Mouse (Mus musculus) embryonic facial prominence, embryonic 10.5 days (tissue): ENCODE results near the gene Med25. TPM values are rescaled to one million over a fixed set of nuclear protein-coding genes. Genes with fewer than 3 reads are reported as not detected.

Experiments used
- DNase-seq: peaks from one replicate; pipeline ENCODE4 v3.0.0-alpha.2; 2017; ENCODE audit warnings: low spot score
- H3K27ac ChIP-seq: fragments of 300-500 bp; sonication (generic); replicated peaks from 2 replicates; pipeline ENCODE4 v1.5.1; 2016; ENCODE audit warnings: mild to moderate bottlenecking
- H3K27me3 ChIP-seq: fragments of 300-500 bp; sonication (generic); replicated peaks from 2 replicates; pipeline ENCODE4 v1.6.1; 2016; ENCODE audit warnings: low read depth, mild to moderate bottlenecking; ENCODE audit not compliant: poor library complexity, severe bottlenecking
- H3K36me3 ChIP-seq: fragments of 300-500 bp; sonication (generic); replicated peaks from 2 replicates; pipeline ENCODE4 v1.6.1; 2016; ENCODE audit warnings: mild to moderate bottlenecking, moderate library complexity
- H3K4me1 ChIP-seq: fragments of 300-500 bp; sonication (generic); 2 replicates; pipeline ENCODE4 v1.6.1; 2016
- H3K4me3 ChIP-seq: fragments of 300-500 bp; sonication (generic); 2 replicates; pipeline ENCODE4 v1.5.1; 2016; ENCODE audit warnings: mild to moderate bottlenecking, moderate library complexity
- H3K9me3 ChIP-seq: fragments of 300-500 bp; sonication (generic); 2 replicates; pipeline ENCODE4 v1.6.1; 2016; ENCODE audit warnings: mild to moderate bottlenecking
- WGBS: fragments of 180-500 bp; shearing (Covaris S2); methylation state at CpG from one replicate; pipeline ENCODE4 v1.1.7; 2016; 5-methylcytosine and 5-hydroxymethylcytosine counted together
- polyA plus RNA-seq: library from polyadenylated mRNA; unstranded; fragments of >200 nt; fragmentation: Nextera tagmentation; extraction: Ambion mirVana; gene quantifications from 2 replicates; pipeline ENCODE4 v1.2.1, GENCODE M21; 2016

Gene Med25
- polyA plus RNA-seq, 1 experiment from 2014 or later: 135 TPM

DNA sequence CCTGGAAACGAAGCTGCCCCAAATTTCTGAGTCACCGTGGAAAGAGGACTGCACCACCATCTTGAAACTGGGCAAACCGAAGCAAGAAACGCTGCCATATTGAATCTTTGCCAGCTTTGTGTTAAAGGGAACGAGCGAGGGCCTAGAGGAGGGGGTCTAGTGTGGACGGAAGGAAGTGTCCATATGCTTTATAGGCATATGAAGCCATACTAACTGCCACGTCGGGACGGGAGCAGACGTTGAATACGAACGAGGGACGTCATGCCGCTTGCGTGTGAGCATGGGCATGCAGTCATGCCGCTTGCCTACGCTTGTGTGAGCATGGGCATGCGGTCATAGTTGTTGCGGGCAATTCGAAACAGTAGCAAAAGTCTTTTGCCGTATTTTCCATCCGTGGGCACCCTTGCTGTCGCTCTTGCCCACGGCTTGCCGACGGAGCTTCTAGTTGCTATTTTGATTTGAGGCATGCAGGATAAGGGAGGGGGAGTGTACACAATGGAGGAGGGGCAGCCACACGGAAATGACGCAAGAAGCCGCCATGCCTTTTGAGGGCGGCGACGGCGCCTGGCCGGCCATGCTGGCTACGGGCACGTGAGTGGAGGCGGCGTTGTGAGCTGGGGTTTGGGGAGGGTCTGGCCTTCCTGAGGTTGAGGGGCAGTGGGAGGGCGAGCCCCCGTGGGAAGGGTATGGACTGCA, 42.9 kb downstream of the Med25 start:
- H3K9me3 ChIP-seq: no peaks in the 10 kb centered on the region
- H3K4me3 ChIP-seq: peak overlapping the region; percentile 82
- peaks cover 50% of the 10 kb centered on the region for H3K36me3 ChIP-seq
- no peaks in the 10 kb centered on the region for H3K27me3 ChIP-seq
- peaks cover 52% of the 10 kb centered on the region for H3K4me1 ChIP-seq
- DNase-seq: peak; percentile 94
- peak overlapping the region; percentile 92 for H3K27ac ChIP-seq
- under 1% methylated on average over 41 of the region's 41 CpGs for WGBS

DNA sequence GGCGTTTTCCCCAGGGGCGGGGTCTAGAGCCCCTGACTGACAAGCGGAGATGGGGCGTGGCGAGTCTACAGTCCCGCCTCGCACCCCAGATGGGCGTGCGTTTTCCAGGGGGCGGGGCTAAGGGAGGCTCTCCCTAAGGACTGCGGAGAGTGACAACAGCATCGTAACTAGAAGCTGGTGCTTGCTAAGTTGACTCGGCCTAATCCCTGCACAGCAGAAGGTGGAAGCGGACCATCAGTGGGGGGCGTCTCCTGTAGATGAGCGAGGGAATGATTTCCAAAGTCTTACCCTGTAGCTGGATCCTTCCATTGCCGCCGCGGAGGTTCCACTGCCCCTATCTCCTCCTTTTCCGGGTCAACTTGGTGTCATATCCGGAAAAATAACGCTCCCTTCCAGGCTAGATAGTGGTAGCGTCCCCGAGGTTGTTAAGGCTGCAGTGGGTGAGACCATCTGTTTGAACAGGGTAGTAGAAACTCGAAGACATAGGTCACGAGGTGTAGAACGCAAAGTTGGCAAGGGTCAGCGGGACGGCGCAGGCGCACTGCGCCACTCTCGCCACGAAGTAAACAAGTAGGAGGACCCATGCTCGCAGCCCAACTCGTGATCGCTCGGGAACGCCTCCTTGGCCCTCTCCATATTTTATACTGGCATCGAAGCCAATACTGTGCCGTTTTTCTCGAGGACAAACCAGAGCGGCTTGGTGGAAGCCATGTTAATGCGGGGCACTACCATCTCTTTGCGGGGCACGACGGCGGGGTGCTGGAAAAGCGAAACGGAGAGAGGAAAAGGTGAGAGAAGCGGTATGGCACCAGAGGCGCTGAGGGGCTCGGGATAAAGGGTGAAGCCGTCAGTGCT, 43.7 kb downstream of the Med25 start, which contains the start of the genes Akt1s1 and Tbc1d17:
Gene Akt1s1 (plus strand): TSS at position 431 of the 855 bp plus-strand sequence.
Gene Tbc1d17 (minus strand): TSS at position 519 of the 855 bp plus-strand sequence.
- peaks cover 44% of the 10 kb centered on the region for H3K4me1 ChIP-seq
- peak within 1 kb of the TSS; percentile 92 for H3K27ac ChIP-seq
- DNase-seq: peak; percentile 96
- H3K9me3 ChIP-seq: no peaks in the 10 kb centered on the region
- no peaks in the 10 kb centered on the region for H3K27me3 ChIP-seq
- H3K4me3 ChIP-seq: peak within 1 kb of the TSS; percentile 82
- H3K36me3 ChIP-seq: peaks cover 56% of the 10 kb centered on the region
- WGBS: under 1% methylated on average over 54 of the region's 54 CpGs

DNA sequence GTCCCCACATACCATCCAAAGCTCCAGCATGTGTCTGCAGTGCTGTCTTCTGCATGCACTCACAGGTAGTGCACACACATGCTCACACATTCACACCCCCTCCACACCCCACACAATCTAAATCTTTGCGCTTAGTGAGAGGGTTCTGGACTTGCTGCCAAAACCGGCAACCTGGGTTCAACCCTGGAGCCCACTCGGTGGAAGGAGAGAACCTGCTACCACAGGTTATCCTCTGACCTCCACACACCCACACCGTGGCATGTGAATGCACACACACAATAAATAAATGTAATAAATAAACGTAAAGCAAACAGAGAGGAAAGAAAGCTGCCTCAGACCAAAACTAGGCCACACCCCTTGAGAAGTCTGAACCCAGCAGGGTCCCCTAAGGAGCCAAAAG, 44.7 kb downstream of the Med25 start:
- 82% methylated on average over 5 of the region's 5 CpGs for WGBS
- H3K27me3 ChIP-seq: no peaks in the 10 kb centered on the region
- peaks cover 34% of the 10 kb centered on the region for H3K4me1 ChIP-seq
- H3K9me3 ChIP-seq: no peaks in the 10 kb centered on the region
- peak overlapping the region; percentile 92; the same call in 1 of the 2 replicates for H3K27ac ChIP-seq
- peaks cover 57% of the 10 kb centered on the region for H3K36me3 ChIP-seq
- no peak for DNase-seq
- peak overlapping the region; percentile 82 for H3K4me3 ChIP-seq

DNA sequence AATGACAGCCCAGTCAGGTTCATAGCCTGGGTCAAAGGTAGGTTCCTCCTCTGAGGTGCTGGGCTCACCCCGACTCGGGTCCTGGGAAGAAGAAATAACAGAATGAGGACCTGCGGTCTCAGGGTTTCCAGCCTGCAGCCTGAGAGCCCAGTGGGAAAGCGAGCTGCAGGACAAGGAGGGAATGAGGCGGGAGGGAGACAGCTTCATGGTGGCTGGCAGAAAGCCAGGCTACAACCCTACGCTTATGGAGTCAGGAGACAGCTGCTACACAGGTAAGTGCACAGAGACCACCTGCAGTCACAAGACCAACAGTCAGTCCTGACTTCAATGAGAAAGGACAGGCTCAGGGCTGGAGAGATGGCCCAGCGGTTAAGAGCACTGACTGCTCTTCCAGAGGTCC, 45.7 kb downstream of the Med25 start:
- DNase-seq: no peak
- Histone ChIP-seq H3K36me3 (peaks cover 60% of the 10 kb centered on the region), H3K27me3 (peaks cover under 1% of the 10 kb centered on the region), H3K27ac (no peak overlapping the region), H3K9me3 (no peaks in the 10 kb centered on the region), H3K4me3 (0 out of 2 replicates have a peak overlapping the region, but pooled peaks have one; percentile 8), H3K4me1 (peaks cover 27% of the 10 kb centered on the region)
- 92% methylated on average over 7 of the region's 7 CpGs for WGBS

DNA sequence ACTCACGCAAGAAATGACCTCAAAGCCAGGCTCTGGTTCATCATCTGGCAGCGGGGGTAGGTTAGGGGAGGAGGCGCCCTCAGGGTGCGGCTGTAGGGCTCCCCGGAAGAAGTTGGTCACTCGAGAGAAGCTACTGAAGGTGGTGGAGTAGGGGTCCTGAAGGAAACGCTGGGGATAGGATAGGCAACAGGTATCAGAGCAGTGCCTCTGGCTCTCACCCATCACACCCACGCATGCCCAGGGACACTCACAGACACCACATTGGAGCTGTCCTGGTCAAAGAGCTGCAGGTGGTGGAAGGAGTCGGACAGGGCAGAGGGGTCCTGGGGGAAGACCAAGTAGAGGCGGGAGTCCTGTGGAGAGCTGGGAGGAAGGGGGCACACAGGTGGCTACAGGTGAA, 47.5 kb downstream of the Med25 start:
- WGBS: 93% methylated on average over 10 of the region's 10 CpGs
- DNase-seq: no peak
- Histone ChIP-seq H3K4me3 (no peak overlapping the region), H3K9me3 (no peaks in the 10 kb centered on the region), H3K36me3 (peaks cover 69% of the 10 kb centered on the region), H3K27ac (no peak overlapping the region), H3K4me1 (peaks cover 17% of the 10 kb centered on the region), H3K27me3 (peaks cover 19% of the 10 kb centered on the region)

DNA sequence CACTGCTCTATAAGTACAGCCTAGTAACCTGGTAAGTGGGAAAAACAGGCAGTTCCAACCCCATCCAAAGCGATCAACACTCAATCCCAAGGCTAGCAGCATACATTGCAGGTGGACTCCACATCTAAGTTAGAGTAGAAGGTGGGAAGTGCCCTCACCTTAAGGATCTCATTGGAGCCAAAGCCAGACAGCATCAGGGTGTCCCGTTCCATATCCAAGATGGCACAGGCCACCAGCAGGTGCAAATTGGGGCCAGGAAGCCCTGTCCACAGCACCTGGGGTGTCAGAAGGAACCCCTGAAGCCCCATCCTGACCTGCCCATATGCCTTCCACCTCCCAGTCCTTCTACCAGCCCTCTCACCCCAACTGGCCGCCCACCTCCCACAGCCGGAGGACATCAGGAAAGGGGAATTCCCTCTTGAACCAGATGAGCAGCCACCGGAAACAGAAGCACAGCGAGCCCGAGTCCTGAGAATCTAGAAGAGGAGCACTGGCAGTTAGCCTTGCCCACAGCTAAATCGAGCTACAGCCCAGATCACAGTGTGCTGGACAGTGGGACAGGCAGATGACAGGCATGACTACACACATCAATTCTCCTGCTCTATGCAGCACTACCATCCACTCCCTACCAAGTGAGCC, 50.6 kb downstream of the Med25 start:
- H3K27me3 ChIP-seq: peaks cover 43% of the 10 kb centered on the region
- H3K36me3 ChIP-seq: peaks cover 72% of the 10 kb centered on the region
- DNase-seq: no peak
- H3K9me3 ChIP-seq: no peaks in the 10 kb centered on the region
- WGBS: 93% methylated on average over 8 of the region's 8 CpGs
- 0 out of 2 replicates have a peak overlapping the region, but pooled peaks have one; percentile 5 for H3K4me3 ChIP-seq
- peaks cover 18% of the 10 kb centered on the region for H3K4me1 ChIP-seq
- no peak overlapping the region for H3K27ac ChIP-seq

DNA sequence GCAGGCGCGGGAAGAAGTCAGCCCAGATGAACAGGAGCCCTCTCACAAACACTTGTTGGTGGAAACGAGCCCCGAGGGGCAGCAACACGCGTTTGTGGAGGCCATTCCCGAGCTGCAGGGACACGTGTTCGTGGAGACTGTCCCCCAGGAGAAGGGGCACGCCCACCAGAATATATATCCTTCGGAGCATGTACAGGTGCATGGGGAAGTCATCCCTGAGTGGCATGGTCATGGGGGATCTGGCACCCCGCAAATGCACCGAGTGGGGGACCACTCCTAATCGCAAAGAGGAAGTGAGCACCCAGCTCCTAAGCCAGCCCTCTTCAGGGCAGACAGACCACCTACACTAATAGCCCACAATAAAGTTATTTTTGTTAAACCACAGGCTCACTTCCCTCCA, 52.1 kb downstream of the Med25 start:
- peaks cover 32% of the 10 kb centered on the region for H3K4me1 ChIP-seq
- peak overlapping the region; percentile 53 for H3K4me3 ChIP-seq
- no peak for DNase-seq
- H3K36me3 ChIP-seq: peaks cover 60% of the 10 kb centered on the region
- no peak overlapping the region for H3K27ac ChIP-seq
- no peaks in the 10 kb centered on the region for H3K9me3 ChIP-seq
- WGBS: 51% methylated on average over 14 of the region's 14 CpGs
- H3K27me3 ChIP-seq: peaks cover 43% of the 10 kb centered on the region

DNA sequence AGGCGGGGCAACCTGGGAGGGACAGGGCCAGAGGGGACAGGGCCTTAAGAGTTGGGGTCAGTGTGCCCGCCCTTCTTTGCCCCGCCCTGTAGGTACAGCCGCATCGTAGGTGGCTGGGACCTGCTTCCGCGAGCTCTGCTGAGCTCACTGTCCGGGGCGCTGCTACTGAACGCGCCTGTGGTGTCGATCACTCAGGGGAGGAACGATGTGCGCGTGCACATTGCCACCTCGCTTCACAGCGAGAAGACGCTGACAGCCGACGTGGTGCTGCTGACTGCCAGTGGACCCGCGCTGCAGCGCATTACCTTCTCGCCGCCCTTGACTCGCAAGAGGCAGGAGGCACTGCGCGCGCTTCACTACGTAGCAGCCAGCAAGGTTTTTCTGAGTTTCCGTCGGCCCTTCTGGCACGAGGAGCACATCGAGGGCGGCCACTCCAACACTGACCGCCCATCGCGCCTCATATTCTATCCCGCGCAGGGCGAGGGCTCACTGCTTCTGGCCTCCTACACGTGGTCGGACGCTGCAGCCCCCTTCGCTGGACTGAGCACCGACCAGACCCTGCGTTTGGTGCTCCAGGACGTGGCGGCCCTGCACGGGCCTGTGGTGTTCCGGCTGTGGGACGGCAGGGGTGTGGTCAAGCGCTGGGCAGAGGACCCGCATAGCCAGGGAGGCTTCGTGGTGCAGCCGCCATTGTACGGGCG, 52.9 kb downstream of the Med25 start:
- DNase-seq: peak; percentile 64
- H3K9me3 ChIP-seq: no peaks in the 10 kb centered on the region
- no peak overlapping the region; the same call in 1 of the 2 replicates for H3K27ac ChIP-seq

DNA sequence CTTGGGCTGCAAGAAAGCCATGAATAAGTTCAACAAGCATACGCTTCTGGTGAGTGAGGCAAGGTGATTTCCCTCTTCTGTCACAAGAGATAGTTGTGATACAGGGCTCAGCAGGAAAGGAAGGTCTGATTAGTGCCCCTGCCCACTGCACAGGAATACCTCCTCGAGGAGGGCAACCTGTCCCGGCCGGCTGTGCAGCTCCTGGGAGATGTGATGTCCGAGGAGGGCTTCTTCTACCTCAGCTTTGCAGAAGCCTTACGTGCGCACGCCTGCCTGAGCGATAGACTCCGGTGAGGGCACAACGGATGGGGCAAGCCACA, 53.4 kb downstream of the Med25 start:
- Histone ChIP-seq H3K27ac (no peak overlapping the region; the same call in 1 of the 2 replicates), H3K4me3 (peak overlapping the region; percentile 53), H3K4me1 (peaks cover 32% of the 10 kb centered on the region), H3K9me3 (no peaks in the 10 kb centered on the region), H3K27me3 (peaks cover 43% of the 10 kb centered on the region), H3K36me3 (peaks cover 47% of the 10 kb centered on the region)
- WGBS: 25% methylated on average over 11 of the region's 11 CpGs
- no peak for DNase-seq

More for the DNA sequence above, 52.9 kb downstream of the Med25 start:
- Histone ChIP-seq H3K36me3 (peaks cover 52% of the 10 kb centered on the region), H3K4me1 (peaks cover 32% of the 10 kb centered on the region), H3K4me3 (peak overlapping the region; percentile 53), H3K27me3 (peaks cover 43% of the 10 kb centered on the region)
- WGBS: 2% methylated on average over 58 of the region's 58 CpGs

DNA sequence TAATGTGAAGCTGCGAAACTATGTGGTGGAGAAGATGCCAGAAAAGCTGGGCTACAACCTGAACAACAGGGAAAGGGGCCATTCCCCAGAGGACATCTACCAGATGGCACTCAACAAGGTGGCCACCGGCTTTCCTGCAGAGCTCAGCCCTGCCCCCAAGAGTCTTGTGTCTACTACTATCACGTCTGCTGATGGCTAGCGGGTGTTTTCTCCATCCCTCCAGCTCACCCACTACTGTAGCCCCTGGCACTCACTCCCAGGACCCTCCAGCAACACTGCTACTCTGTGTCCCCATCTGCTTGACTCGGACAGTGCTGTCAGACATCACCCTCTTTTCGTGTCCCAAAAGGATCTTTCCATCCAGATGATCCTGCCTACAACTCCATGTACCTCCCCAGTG, 54.4 kb downstream of the Med25 start:
- Histone ChIP-seq H3K9me3 (no peaks in the 10 kb centered on the region), H3K4me3 (no peak overlapping the region), H3K27me3 (peaks cover 43% of the 10 kb centered on the region), H3K27ac (no peak overlapping the region), H3K36me3 (peaks cover 37% of the 10 kb centered on the region), H3K4me1 (peaks cover 32% of the 10 kb centered on the region)
- WGBS: 87% methylated on average over 6 of the region's 6 CpGs
- no peak for DNase-seq

DNA sequence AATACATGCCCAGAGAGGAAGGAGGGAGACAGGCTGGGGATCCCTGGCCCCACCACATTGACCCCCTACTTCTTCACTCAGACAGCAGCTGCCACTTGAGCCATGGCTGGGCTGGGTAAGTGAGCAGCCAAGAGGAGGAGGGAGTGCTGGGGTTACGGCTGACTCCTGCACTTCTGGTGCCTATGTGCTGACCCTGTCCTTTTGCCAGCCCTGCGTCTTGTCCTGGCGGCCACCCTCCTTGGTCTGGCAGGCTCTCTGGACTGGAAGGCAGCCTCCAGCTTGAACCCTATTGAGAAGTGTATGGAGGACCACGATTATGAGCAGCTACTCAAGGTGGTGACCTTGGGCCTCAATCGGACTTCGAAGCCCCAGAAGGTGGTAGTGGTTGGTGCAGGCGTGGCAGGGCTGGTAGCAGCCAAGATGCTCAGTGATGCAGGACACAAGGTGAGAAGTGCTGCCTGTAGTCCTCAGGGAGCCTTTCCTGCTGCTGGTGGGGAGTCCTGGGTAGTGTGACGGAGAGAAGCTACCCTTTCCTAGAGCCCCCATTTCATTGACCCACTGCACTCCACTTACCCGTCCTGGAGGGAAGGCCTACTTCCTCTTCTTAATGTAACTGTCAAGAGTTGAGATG, 56.0 kb downstream of the Med25 start:
- Histone ChIP-seq H3K9me3 (no peaks in the 10 kb centered on the region), H3K4me1 (peaks cover 32% of the 10 kb centered on the region), H3K4me3 (no peak overlapping the region), H3K27me3 (peaks cover 40% of the 10 kb centered on the region), H3K36me3 (peaks cover 30% of the 10 kb centered on the region), H3K27ac (no peak overlapping the region)
- DNase-seq: no peak
- 85% methylated on average over 9 of the region's 9 CpGs for WGBS
